Mouse (Mus musculus) C2C12 (cell line): ENCODE data around the gene Hmgcl.

Source experiments
- CTCF ChIP-seq: IDR thresholded peaks from one replicate; pipeline ENCODE4 v1.5.1; 2011; ENCODE audit not compliant: control insufficient read depth, insufficient read depth, insufficient read length
- MAX ChIP-seq: IDR thresholded peaks from one replicate; pipeline ENCODE4 v1.6.1; 2011; ENCODE audit warnings: mild to moderate bottlenecking, control low read depth
- MYOG ChIP-seq: IDR thresholded peaks from one replicate; pipeline ENCODE4 v1.6.1; 2011; ENCODE audit not compliant: control insufficient read depth, insufficient read length; ENCODE audit errors: extremely low read depth
- USF1 ChIP-seq: IDR thresholded peaks from one replicate; pipeline ENCODE4 v1.6.1; 2011; ENCODE audit warnings: low read depth, mild to moderate bottlenecking, control low read depth, moderate library complexity

GRCm38 (mm10) chr4:135985193-135985592, 38.9 kb downstream of the Hmgcl start:
- TF ChIP-seq USF1 (no peak), CTCF (no peak), MAX (no peak), MYOG (no peak)
